Mouse (Mus musculus) CH12.LX (cell line): ENCODE measurements around the gene Cadm1. TPM values are rescaled to one million over a fixed set of nuclear protein-coding genes. Genes with fewer than 3 reads are reported as not detected.

Source experiments
- DNase-seq: peaks from one replicate; pipeline ENCODE4 v3.0.0-alpha.2; 2013; ENCODE audit errors: extremely low read depth
- H3K27ac ChIP-seq: 2 replicates; pipeline ENCODE4 v1.5.1; 2012; ENCODE audit warnings: low read depth, mild to moderate bottlenecking, control low read depth, moderate library complexity; ENCODE audit not compliant: insufficient read depth
- H3K27me3 ChIP-seq: replicated peaks from 2 replicates; pipeline ENCODE3; 2012; ENCODE audit warnings: inconsistent platforms
- H3K36me3 ChIP-seq, 2 experiments: replicated peaks in 1 of 2; 2 replicates each; pipeline versions ENCODE3 to v1.6.1; 2012; ENCODE audit warnings: inconsistent platforms in 1 of 2, low read length in 1 of 2, mild to moderate bottlenecking in 1 of 2, mixed read lengths in 1 of 2, moderate library complexity in 1 of 2; ENCODE audit not compliant: control insufficient read depth in 1 of 2, insufficient read depth in 1 of 2
- H3K4me1 ChIP-seq, 2 experiments: 2 replicates each; pipeline ENCODE4 v1.6.1; 2012; ENCODE audit warnings: inconsistent platforms in 1 of 2, moderate library complexity in 1 of 2; ENCODE audit not compliant: insufficient read depth in 2 of 2, control insufficient read depth in 1 of 2
- H3K4me2 ChIP-seq: 2 replicates; pipeline ENCODE4 v1.6.1; 2012; ENCODE audit warnings: low read depth, mild to moderate bottlenecking, control low read depth; ENCODE audit not compliant: poor library complexity, insufficient read depth, severe bottlenecking
- H3K4me3 ChIP-seq, 3 experiments: fragments of 150-350 bp in 1 of 3; sonication (generic) in 1 of 3; replicated peaks in 1 of 3; 2 replicates each; pipeline versions ENCODE3 to v1.5.1; 2011 to 2012; ENCODE audit warnings: low read depth in 2 of 3, low read length in 2 of 3, mild to moderate bottlenecking in 2 of 3, moderate library complexity in 2 of 3, control low read depth in 1 of 3, improper control_type of control experiment in 1 of 3, inconsistent platforms in 1 of 3, mixed read lengths in 1 of 3; ENCODE audit not compliant: poor library complexity in 1 of 3
- H3K79me2 ChIP-seq: replicated peaks from 2 replicates; pipeline ENCODE4 v1.6.1; 2012; ENCODE audit warnings: mild to moderate bottlenecking, moderate library complexity; ENCODE audit not compliant: control insufficient read depth, poor library complexity, insufficient read depth, severe bottlenecking; ENCODE audit errors: extremely low read depth
- H3K9ac ChIP-seq: 2 replicates; pipeline ENCODE4 v1.6.1; 2012; ENCODE audit warnings: low read depth, mild to moderate bottlenecking, control low read depth, moderate library complexity; ENCODE audit not compliant: insufficient read depth
- H3K9me3 ChIP-seq: replicated peaks from 2 replicates; pipeline ENCODE3; 2012; ENCODE audit warnings: low read length, inconsistent platforms, mixed read lengths
- BHLHE40 ChIP-seq: IDR thresholded peaks from 2 replicates; pipeline ENCODE4 v1.6.1; 2011; ENCODE audit warnings: mild to moderate bottlenecking, low read depth, low read length, improper control_type of control experiment
- CHD1 ChIP-seq: IDR thresholded peaks from 2 replicates; pipeline ENCODE4 v1.6.1; 2012; ENCODE audit warnings: low read depth, low read length, improper control_type of control experiment, inconsistent platforms
- CHD2 ChIP-seq: IDR thresholded peaks from 2 replicates; pipeline ENCODE4 v1.6.1; 2011; ENCODE audit warnings: low read length, improper control_type of control experiment
- CTCF ChIP-seq, 2 experiments: IDR thresholded peaks in 1 of 2; conservative IDR thresholded peaks in 1 of 2; 2 replicates each; pipeline ENCODE4 v1.5.1; 2011 to 2012; ENCODE audit warnings: low read depth in 2 of 2, low read length in 2 of 2, improper control_type of control experiment in 1 of 2, inconsistent platforms in 1 of 2, mild to moderate bottlenecking in 1 of 2, moderate library complexity in 1 of 2
- ELF1 ChIP-seq: IDR thresholded peaks from 2 replicates; pipeline ENCODE4 v1.6.1; 2014; ENCODE audit warnings: low read depth, mild to moderate bottlenecking, inconsistent platforms, low read length, improper control_type of control experiment
- EP300 ChIP-seq: IDR thresholded peaks from 2 replicates; pipeline ENCODE4 v1.6.1; 2011; ENCODE audit warnings: low read length, improper control_type of control experiment
- GABPA ChIP-seq: IDR thresholded peaks from 2 replicates; pipeline ENCODE4 v1.6.1; 2012; ENCODE audit warnings: low read depth, low read length, improper control_type of control experiment, inconsistent platforms; ENCODE audit not compliant: insufficient replicate concordance
- HCFC1 ChIP-seq: IDR thresholded peaks from 2 replicates; pipeline ENCODE4 v1.6.1; 2012; ENCODE audit warnings: low read depth, mild to moderate bottlenecking, inconsistent platforms, low read length, improper control_type of control experiment
- IRF4 ChIP-seq: IDR thresholded peaks from 2 replicates; pipeline ENCODE4 v1.6.1; 2014; ENCODE audit warnings: low read depth, mild to moderate bottlenecking, inconsistent platforms, low read length, improper control_type of control experiment
- JUN ChIP-seq: IDR thresholded peaks from 2 replicates; pipeline ENCODE4 v1.6.1; 2011; ENCODE audit warnings: low read depth, mild to moderate bottlenecking, low read length, improper control_type of control experiment, moderate library complexity; ENCODE audit not compliant: insufficient read depth
- JUND ChIP-seq: conservative IDR thresholded peaks from 2 replicates; pipeline ENCODE4 v1.6.1; 2011; ENCODE audit warnings: low read depth, low read length, improper control_type of control experiment
- MAFK ChIP-seq: IDR thresholded peaks from 2 replicates; pipeline ENCODE4 v1.6.1; 2011; ENCODE audit warnings: low read length, improper control_type of control experiment; ENCODE audit not compliant: insufficient replicate concordance
- MAX ChIP-seq: IDR thresholded peaks from 2 replicates; pipeline ENCODE4 v1.6.1; 2011; ENCODE audit warnings: low read length, improper control_type of control experiment
- MAZ ChIP-seq: IDR thresholded peaks from 2 replicates; pipeline ENCODE4 v1.6.1; 2012; ENCODE audit warnings: low read depth, mild to moderate bottlenecking, inconsistent platforms, low read length, improper control_type of control experiment, moderate library complexity
- MEF2A ChIP-seq: IDR thresholded peaks from 2 replicates; pipeline ENCODE4 v1.6.1; 2014; ENCODE audit warnings: low read depth, mild to moderate bottlenecking, inconsistent platforms, low read length, improper control_type of control experiment, borderline replicate concordance
- MXI1 ChIP-seq: IDR thresholded peaks from 2 replicates; pipeline ENCODE4 v1.6.1; 2011; ENCODE audit warnings: mild to moderate bottlenecking, low read depth, low read length, improper control_type of control experiment
- NRF1 ChIP-seq: IDR thresholded peaks from 2 replicates; pipeline ENCODE4 v1.6.1; 2014; ENCODE audit warnings: low read depth, mild to moderate bottlenecking, inconsistent platforms, low read length, improper control_type of control experiment, moderate library complexity
- PAX5 ChIP-seq: IDR thresholded peaks from 2 replicates; pipeline ENCODE4 v1.6.1; 2012; ENCODE audit warnings: low read length, inconsistent platforms, mixed read lengths
- POLR2AphosphoS2 ChIP-seq: IDR thresholded peaks from 2 replicates; pipeline ENCODE4 v1.6.1; 2011; ENCODE audit warnings: low read depth, low read length, improper control_type of control experiment
- RCOR1 ChIP-seq: conservative IDR thresholded peaks from 2 replicates; pipeline ENCODE4 v1.6.1; 2012; ENCODE audit warnings: low read depth, mild to moderate bottlenecking, inconsistent platforms, low read length, improper control_type of control experiment
- SIN3A ChIP-seq: IDR thresholded peaks from 2 replicates; pipeline ENCODE4 v1.6.1; 2012; ENCODE audit warnings: low read length, improper control_type of control experiment, inconsistent platforms
- USF1 ChIP-seq: IDR thresholded peaks from 2 replicates; pipeline ENCODE4 v1.6.1; 2014; ENCODE audit warnings: low read depth, mild to moderate bottlenecking, inconsistent platforms, low read length, improper control_type of control experiment
- USF2 ChIP-seq: conservative IDR thresholded peaks from 2 replicates; pipeline ENCODE4 v1.6.1; 2011; ENCODE audit warnings: low read depth, low read length, improper control_type of control experiment
- ZC3H11A ChIP-seq: IDR thresholded peaks from 2 replicates; pipeline ENCODE4 v1.6.1; 2012; ENCODE audit warnings: low read depth, mild to moderate bottlenecking, inconsistent platforms, low read length, improper control_type of control experiment
- ZMIZ1 ChIP-seq: IDR thresholded peaks from 2 replicates; pipeline ENCODE4 v1.6.1; 2012; ENCODE audit warnings: low read depth, mild to moderate bottlenecking, inconsistent platforms, low read length, improper control_type of control experiment
- dilution Hi-C: fragments of 300-500 bp; cut with MboI; formaldehyde crosslinking; loops from 2 replicates; pipeline ENCODE4 v1.14.3; 2020; ENCODE audit warnings: low sequenced_read_pairs; ENCODE audit not compliant: extremely low pct_unique_long_range_greater_than_20kb, extremely low pct_ligation_motif_present
- in situ Hi-C: fragments of 300-500 bp; cut with MboI; formaldehyde crosslinking; loops from 3 replicates; pipeline ENCODE4 v1.14.3; 2019; ENCODE audit warnings: low sequenced_read_pairs, low pct_ligation_motif_present, low pct_unique_long_range_greater_than_20kb, mixed read lengths
- polyA plus RNA-seq: library from polyadenylated mRNA; unstranded; fragments of >175 nt; gene quantifications from 2 replicates; pipeline ENCODE4 v1.2.1, GENCODE M21; 2012; ENCODE audit warnings: low read depth; ENCODE audit not compliant: insufficient read length
- total RNA-seq, 2 experiments: library from RNA; depleted of rRNA; stranded (reverse); fragments of 300-350 nt in 1 of 2; fragments of >200 nt in 1 of 2; gene quantifications; 2 replicates each; pipeline ENCODE4 v1.2.3; 2012 to 2014

Gene Cadm1
- total and polyA plus RNA-seq, 3 experiments = not detected

DNA sequence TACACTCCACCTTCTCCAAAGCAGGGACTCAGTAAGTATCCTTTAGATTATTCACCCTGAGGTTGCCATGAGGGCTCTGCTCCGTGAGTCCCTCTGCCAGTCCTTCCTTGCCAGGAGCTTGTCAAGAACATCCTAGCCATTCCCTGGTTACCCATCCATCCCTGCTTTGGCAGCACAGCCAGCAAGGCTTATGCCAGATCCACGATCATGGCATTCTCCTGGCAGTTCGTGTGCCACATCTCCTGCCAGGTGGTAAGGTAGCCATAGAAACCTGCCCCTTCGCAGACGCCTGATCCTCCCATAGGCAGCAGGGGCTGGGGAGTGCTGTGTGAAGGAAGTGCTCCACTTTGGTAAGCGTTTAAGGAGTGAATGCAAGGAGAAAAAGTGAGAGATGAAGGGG lies 313.4 kb downstream of the Cadm1 start:
- Histone ChIP-seq H3K9ac (no peak overlapping the region), H3K27me3 (no peaks in the 10 kb centered on the region), H3K27ac (no peak overlapping the region), H3K4me3 (no peak overlapping the region), H3K4me2 (no peak overlapping the region), H3K79me2 (no peaks in the 10 kb centered on the region), H3K4me1 (no peaks in the 10 kb centered on the region), H3K36me3 (no peaks in the 10 kb centered on the region), H3K9me3 (peaks cover 50% of the 10 kb centered on the region)
- in situ Hi-C loops (no loop called here), dilution Hi-C loops (no loop called here)
- TF ChIP-seq MEF2A = no peak
- TF ChIP-seq MAX = no peak
- no peak for TF ChIP-seq ZC3H11A
- TF ChIP-seq JUN = no peak
- no peak for TF ChIP-seq SIN3A
- no peak for TF ChIP-seq PAX5
- TF ChIP-seq IRF4 = no peak
- no peak for TF ChIP-seq JUND
- no peak for TF ChIP-seq MAFK
- no peak for TF ChIP-seq BHLHE40
- TF ChIP-seq MXI1 = no peak
- no peak for TF ChIP-seq CHD1
- TF ChIP-seq GABPA = no peak
- TF ChIP-seq EP300 = no peak
- no peak for TF ChIP-seq HCFC1
- no peak for TF ChIP-seq USF1
- no peak for TF ChIP-seq POLR2AphosphoS2
- no peak for TF ChIP-seq MAZ
- no peak for TF ChIP-seq CTCF (conservative IDR thresholded peaks at IDR 0.05 in 1 of 2, IDR thresholded peaks at IDR 0.05 in 1 of 2; ENCODE audit: low read depth in 2 of 2, low read length in 2 of 2)
- no peak for TF ChIP-seq CHD2
- DNase-seq = no peak

DNA sequence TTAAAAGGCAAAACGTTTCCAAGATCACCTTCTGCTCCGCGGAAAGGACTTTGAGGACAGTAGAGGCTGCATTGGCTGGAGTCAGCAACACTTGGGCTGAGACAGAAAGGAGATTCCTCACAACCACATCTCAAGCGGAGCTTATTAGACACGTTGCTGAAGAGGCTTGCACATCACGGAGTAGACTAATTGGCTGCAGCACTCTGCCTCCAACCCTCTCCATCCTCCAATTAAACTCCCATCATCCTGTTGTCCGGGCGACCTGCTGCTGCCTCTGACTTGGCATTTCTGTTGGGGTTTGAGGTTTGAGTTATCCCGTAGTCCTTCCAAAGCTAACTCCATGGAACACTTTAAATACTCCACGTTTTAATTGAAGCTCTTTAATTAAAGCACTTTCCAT lies 316.3 kb downstream of the Cadm1 start:
- Histone ChIP-seq H3K36me3 (no peaks in the 10 kb centered on the region), H3K4me1 (no peaks in the 10 kb centered on the region), H3K27me3 (no peaks in the 10 kb centered on the region), H3K9ac (no peak overlapping the region), H3K79me2 (no peaks in the 10 kb centered on the region), H3K27ac (no peak overlapping the region), H3K4me2 (no peak overlapping the region), H3K4me3 (no peak overlapping the region), H3K9me3 (peaks cover 50% of the 10 kb centered on the region)
- TF ChIP-seq ZC3H11A (no peak), NRF1 (no peak), RCOR1 (no peak), USF2 (no peak), CTCF (conservative IDR thresholded peaks at IDR 0.05 in 1 of 2, IDR thresholded peaks at IDR 0.05 in 1 of 2; ENCODE audit: low read depth in 2 of 2, low read length in 2 of 2) (no peak), MXI1 (no peak), IRF4 (no peak), ELF1 (no peak), BHLHE40 (no peak), SIN3A (no peak), MAX (no peak), ZMIZ1 (no peak)
- in situ Hi-C loops (no loop called here), dilution Hi-C loops (no loop called here)
- DNase-seq = no peak
